Mouse (Mus musculus): Measurements from ENCODE around the gene Med15. TPM values are rescaled to one million over a fixed set of nuclear protein-coding genes. Genes with fewer than 3 reads are reported as not detected.
A peak's percentile ranks its signal among the peaks of the same experiment; 100 is the strongest.

Med15 gene
- polyA plus RNA-seq, 1 experiment from 2014 or later, result 31.6 TPM

DNA sequence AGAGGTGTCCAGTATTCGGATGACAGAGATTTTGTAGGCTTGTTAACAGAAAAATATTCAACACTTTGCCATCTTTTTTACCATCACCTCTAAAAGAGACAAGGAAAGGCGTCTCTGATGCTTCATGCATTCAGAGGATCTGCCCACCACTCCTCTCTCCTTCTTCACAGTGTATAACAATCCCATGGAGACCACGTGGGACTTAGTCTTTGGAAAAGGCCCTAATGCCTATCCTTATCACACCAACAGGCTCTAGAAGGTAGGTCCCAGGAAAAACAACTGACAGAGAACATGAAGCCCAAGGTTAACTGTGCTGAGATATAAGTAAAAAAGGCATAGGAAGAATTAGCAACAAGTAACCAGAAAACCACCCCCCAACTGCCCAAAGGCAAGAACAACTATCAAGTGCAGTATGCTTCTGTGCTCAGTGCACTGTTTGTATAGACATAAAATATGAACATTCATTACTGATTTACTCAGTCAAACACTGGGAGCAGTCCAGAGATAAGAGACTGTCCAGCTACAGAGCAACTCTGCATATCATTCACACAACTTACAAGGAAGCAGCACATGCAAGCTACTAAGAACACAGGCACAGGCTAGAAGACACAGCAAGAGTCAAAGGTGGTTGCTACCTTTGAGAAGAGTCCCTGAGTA lies 32.2 kb downstream of the Med15 start:
- Histone ChIP-seq H3K27me3 (ENCODE audit: control insufficient read depth, insufficient read depth, low read length) (no peaks in the 10 kb centered on the region), H3K27ac (ENCODE audit: low read depth, low read length) (no peak overlapping the region), H3K4me3 (ENCODE audit: low read depth, low read length) (no peak overlapping the region), H3K4me2 (no peak overlapping the region), H3K9me3 (replicated peaks; ENCODE audit: control insufficient read depth, low read length) (no peaks in the 10 kb centered on the region), H3K9ac (ENCODE audit: low read depth, low read length) (no peak overlapping the region), H3K36me3 (ENCODE audit: control insufficient read depth, insufficient read depth, low read length) (peaks cover 13% of the 10 kb centered on the region; the same call in 1 of the 2 replicates), H3K4me1 (ENCODE audit: control insufficient read depth, insufficient read depth, low read length) (no peaks in the 10 kb centered on the region)
- 84% methylated on average over 3 of the region's 3 CpGs for WGBS (ENCODE audit: insufficient replicate concordance)
- ATAC-seq (replicated peaks; ENCODE audit: insufficient number of reproducible peaks, low FRiP score, low TSS enrichment), result no peak

DNA sequence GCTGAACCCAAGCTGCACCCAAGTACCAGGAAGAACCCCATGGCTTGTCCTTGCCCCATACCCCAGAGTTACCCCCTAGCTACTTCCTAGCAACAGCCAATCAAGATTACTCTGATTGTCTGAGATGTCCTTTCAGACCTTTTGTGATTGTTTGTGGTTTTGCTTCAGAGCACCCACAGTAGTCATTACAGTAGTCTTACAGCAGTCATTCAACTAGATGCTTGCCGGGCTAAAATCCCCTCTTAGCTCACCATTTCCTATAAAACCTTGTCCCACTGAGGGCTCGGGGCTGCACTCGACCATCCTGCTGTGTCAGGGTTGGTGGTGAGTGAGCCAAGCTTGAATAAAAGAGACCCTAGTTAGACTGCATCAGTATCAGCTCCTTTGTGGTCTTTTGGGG lies 37.8 kb downstream of the Med15 start:
- H3K4me1 ChIP-seq (ENCODE audit: control insufficient read depth, insufficient read depth, low read length), result no peaks in the 10 kb centered on the region
- no peaks in the 10 kb centered on the region for H3K27me3 ChIP-seq (ENCODE audit: control insufficient read depth, insufficient read depth, low read length)
- H3K4me3 ChIP-seq (ENCODE audit: low read depth, low read length), result no peak overlapping the region
- no peak overlapping the region for H3K9ac ChIP-seq (ENCODE audit: low read depth, low read length)
- H3K9me3 ChIP-seq (replicated peaks; ENCODE audit: control insufficient read depth, low read length), result no peaks in the 10 kb centered on the region
- H3K4me2 ChIP-seq, result no peak overlapping the region
- 82% methylated on average over 3 of the region's 3 CpGs for WGBS (ENCODE audit: insufficient replicate concordance)
- ATAC-seq (replicated peaks; ENCODE audit: insufficient number of reproducible peaks, low FRiP score, low TSS enrichment), result no peak
- H3K36me3 ChIP-seq (ENCODE audit: control insufficient read depth, insufficient read depth, low read length), result peaks cover 16% of the 10 kb centered on the region
- H3K27ac ChIP-seq (ENCODE audit: low read depth, low read length), result no peak overlapping the region

DNA sequence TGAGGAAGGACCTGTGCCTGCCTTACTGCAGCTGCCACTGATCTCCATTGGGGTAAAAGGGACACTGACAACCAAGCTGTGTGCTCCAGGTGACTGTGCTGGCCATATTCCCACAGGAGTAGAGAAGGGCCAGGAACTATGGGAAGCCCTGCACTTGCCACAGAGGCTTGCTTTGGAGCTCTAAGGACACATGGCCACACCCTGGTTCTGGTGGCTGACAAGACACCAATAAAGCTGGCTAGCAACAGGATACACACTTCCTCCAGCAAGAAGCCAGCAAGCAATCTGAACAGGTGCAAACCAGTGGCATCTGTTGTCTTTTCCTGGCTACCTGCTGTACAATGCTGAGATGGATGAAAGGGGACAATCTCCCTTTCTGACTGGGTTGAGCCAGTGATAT lies 62.8 kb downstream of the Med15 start:
- ATAC-seq (replicated peaks; ENCODE audit: insufficient number of reproducible peaks, low FRiP score, low TSS enrichment), result no peak
- Histone ChIP-seq H3K9me3 (replicated peaks; ENCODE audit: control insufficient read depth, low read length) (no peaks in the 10 kb centered on the region), H3K9ac (ENCODE audit: low read depth, low read length) (no peak overlapping the region), H3K27ac (ENCODE audit: low read depth, low read length) (no peak overlapping the region), H3K4me2 (no peak overlapping the region), H3K4me1 (ENCODE audit: control insufficient read depth, insufficient read depth, low read length) (no peaks in the 10 kb centered on the region), H3K4me3 (ENCODE audit: low read depth, low read length) (no peak overlapping the region), H3K36me3 (ENCODE audit: control insufficient read depth, insufficient read depth, low read length) (peaks cover 19% of the 10 kb centered on the region), H3K27me3 (ENCODE audit: control insufficient read depth, insufficient read depth, low read length) (no peaks in the 10 kb centered on the region)

DNA sequence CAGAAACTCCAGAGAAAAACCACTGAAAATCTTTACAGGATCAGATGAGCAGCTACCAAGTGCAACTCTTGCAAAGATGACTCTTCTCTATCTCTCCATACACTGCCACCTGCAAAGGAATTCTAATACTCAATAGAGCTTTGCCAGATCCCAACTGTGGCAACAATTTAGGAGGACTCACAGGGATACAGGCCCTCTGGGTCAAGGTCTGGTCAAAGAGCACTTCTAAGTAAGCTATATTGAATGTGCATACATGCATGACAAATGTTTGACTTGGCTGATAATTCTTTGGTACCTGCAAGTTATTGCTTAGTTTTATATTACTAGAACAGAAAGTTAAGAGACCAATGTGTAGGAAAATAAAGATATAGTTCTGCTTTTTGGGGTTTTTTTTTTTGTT lies 67.1 kb downstream of the Med15 start:
- Histone ChIP-seq H3K9ac (ENCODE audit: low read depth, low read length) (no peak overlapping the region), H3K4me1 (ENCODE audit: control insufficient read depth, insufficient read depth, low read length) (no peaks in the 10 kb centered on the region), H3K4me3 (ENCODE audit: low read depth, low read length) (no peak overlapping the region), H3K9me3 (replicated peaks; ENCODE audit: control insufficient read depth, low read length) (no peaks in the 10 kb centered on the region), H3K36me3 (ENCODE audit: control insufficient read depth, insufficient read depth, low read length) (peaks cover 14% of the 10 kb centered on the region), H3K27me3 (ENCODE audit: control insufficient read depth, insufficient read depth, low read length) (no peaks in the 10 kb centered on the region), H3K4me2 (no peak overlapping the region), H3K27ac (ENCODE audit: low read depth, low read length) (no peak overlapping the region)
- no peak for ATAC-seq (replicated peaks; ENCODE audit: insufficient number of reproducible peaks, low FRiP score, low TSS enrichment)

DNA sequence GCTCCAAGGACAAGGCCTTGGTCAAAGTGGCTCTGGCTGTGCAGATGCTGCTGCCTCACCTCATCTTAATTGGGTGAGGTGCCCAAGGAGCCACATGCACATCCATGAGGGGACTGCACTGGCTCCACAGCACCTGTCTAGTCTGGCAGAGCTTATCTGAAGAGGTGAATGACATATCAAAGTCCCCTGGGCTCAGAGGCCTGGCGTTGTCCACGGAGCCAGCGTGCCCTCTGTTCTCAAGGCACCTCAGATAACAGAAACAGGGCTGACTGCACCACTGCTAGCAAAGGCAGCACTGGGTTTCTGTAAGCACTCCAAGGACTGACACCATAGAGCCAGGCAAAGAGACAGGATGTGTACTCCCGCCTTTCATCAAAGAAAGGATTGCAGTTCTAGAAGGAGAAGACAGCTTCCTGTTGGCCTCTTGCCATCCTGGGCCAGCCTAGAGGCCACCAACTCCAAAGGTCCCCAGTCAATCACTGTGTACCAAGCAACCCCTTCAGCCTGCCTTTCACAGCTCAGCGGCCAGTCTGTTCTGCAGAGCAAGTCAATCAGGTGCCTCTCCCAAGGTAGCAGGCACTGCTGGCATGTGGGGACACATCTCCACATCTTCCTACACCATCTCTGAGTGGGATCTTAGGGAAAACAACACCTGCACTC lies 76.3 kb downstream of the Med15 start:
- ATAC-seq (replicated peaks; ENCODE audit: insufficient number of reproducible peaks, low FRiP score, low TSS enrichment), result no peak

DNA sequence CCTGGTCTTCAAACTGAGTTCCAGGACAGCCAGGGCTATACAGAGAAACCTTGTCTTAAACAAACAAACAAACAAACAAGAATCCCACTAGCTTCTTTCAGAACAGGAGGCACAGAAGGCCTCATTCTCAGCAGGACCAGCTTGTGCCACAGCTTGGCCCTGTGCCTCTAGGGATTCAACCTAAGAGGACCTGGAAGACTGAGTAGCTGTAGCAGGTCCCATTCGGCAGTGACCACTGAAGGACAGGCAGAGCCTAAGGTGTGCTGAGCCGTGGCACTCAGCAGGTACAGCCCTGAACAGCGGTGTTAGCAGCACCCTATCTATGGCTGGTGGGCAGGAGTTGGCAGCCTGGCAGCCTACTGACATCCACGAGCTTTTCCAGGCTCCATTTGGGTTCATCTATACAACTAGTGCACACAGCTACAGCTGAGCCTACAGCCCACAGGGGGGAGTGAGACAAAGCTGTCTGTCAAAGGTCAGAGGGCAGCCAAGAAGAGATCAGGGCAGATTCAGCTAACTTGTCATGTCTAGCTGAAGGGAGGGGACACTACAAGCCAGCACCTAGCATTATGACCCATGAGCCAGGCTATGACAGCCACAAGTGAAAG lies 78.4 kb downstream of the Med15 start:
- Histone ChIP-seq H3K36me3 (ENCODE audit: control insufficient read depth, insufficient read depth, low read length) (peaks cover 37% of the 10 kb centered on the region), H3K27me3 (ENCODE audit: control insufficient read depth, insufficient read depth, low read length) (no peaks in the 10 kb centered on the region)

More for the DNA sequence above, 76.3 kb downstream of the Med15 start:
- no peak overlapping the region for H3K4me3 ChIP-seq (ENCODE audit: low read depth, low read length)
- H3K4me1 ChIP-seq (ENCODE audit: control insufficient read depth, insufficient read depth, low read length), result peaks cover 13% of the 10 kb centered on the region
- H3K9me3 ChIP-seq (replicated peaks; ENCODE audit: control insufficient read depth, low read length), result no peaks in the 10 kb centered on the region
- no peak overlapping the region for H3K9ac ChIP-seq (ENCODE audit: low read depth, low read length)
- peak overlapping the region; percentile 7; the same call in 1 of the 2 replicates for H3K27ac ChIP-seq (ENCODE audit: low read depth, low read length)
- H3K36me3 ChIP-seq (ENCODE audit: control insufficient read depth, insufficient read depth, low read length), result peaks cover 30% of the 10 kb centered on the region
- no peaks in the 10 kb centered on the region for H3K27me3 ChIP-seq (ENCODE audit: control insufficient read depth, insufficient read depth, low read length)
- WGBS (ENCODE audit: insufficient replicate concordance), result 45% methylated on average over 5 of the region's 5 CpGs
- no peak overlapping the region for H3K4me2 ChIP-seq

DNA sequence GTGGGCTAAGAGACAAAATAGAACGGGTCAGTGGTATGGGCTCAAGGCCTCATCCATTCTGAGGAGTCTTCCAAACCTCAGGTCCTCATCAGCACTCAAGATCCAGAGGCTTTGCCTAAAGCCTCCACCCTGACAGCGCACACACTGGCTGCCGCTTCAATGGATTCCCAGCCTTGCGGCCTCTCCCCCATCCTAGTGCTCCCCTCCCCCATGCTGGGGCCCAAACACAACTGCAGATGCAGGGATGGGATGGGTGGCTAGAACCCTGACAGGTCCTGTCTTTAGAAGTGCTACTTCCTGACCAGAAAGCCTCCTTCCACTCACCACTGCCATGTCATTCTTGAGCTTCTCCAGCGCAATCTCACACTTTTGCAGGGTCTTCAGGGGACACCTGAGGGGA lies 79.1 kb downstream of the Med15 start:
- no peak overlapping the region for H3K4me2 ChIP-seq
- no peaks in the 10 kb centered on the region for H3K27me3 ChIP-seq (ENCODE audit: control insufficient read depth, insufficient read depth, low read length)
- 93% methylated on average over 5 of the region's 5 CpGs for WGBS (ENCODE audit: insufficient replicate concordance)
- ATAC-seq (replicated peaks; ENCODE audit: insufficient number of reproducible peaks, low FRiP score, low TSS enrichment), result no peak
- peaks cover 13% of the 10 kb centered on the region for H3K4me1 ChIP-seq (ENCODE audit: control insufficient read depth, insufficient read depth, low read length)
- H3K9me3 ChIP-seq (replicated peaks; ENCODE audit: control insufficient read depth, low read length), result no peaks in the 10 kb centered on the region
- H3K9ac ChIP-seq (ENCODE audit: low read depth, low read length), result no peak overlapping the region
- H3K27ac ChIP-seq (ENCODE audit: low read depth, low read length), result no peak overlapping the region
- no peak overlapping the region for H3K4me3 ChIP-seq (ENCODE audit: low read depth, low read length)
- peaks cover 40% of the 10 kb centered on the region for H3K36me3 ChIP-seq (ENCODE audit: control insufficient read depth, insufficient read depth, low read length)

More for the DNA sequence above, 78.4 kb downstream of the Med15 start:
- Histone ChIP-seq H3K4me3 (ENCODE audit: low read depth, low read length) (no peak overlapping the region), H3K4me1 (ENCODE audit: control insufficient read depth, insufficient read depth, low read length) (peaks cover 13% of the 10 kb centered on the region), H3K27ac (ENCODE audit: low read depth, low read length) (no peak overlapping the region), H3K9me3 (replicated peaks; ENCODE audit: control insufficient read depth, low read length) (no peaks in the 10 kb centered on the region), H3K4me2 (no peak overlapping the region), H3K9ac (ENCODE audit: low read depth, low read length) (no peak overlapping the region)
- 89% methylated on average over 4 of the region's 4 CpGs for WGBS (ENCODE audit: insufficient replicate concordance)
- ATAC-seq (replicated peaks; ENCODE audit: insufficient number of reproducible peaks, low FRiP score, low TSS enrichment), result no peak

DNA sequence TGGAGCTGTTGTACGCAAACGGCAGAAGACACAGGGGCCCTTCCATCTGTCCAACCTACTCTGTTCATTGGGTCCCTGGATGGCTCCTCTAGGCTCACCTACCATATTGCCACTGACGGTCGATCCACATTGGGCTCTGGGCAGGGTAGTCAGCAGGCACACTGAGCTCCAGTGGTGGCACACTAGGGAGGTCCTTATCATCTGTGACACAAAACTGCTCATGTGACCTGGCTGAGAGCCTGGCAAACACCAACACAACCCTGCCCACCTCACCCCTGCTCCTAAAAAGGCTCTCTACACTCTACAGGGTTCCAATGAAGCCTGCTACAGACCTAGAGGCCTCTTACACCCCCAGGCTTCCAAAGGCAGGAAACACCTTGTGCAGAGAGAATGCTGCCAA lies 80.1 kb downstream of the Med15 start:
- no peaks in the 10 kb centered on the region for H3K9me3 ChIP-seq (replicated peaks; ENCODE audit: control insufficient read depth, low read length)
- H3K4me3 ChIP-seq (ENCODE audit: low read depth, low read length), result no peak overlapping the region
- ATAC-seq (replicated peaks; ENCODE audit: insufficient number of reproducible peaks, low FRiP score, low TSS enrichment), result no peak
- no peak overlapping the region for H3K9ac ChIP-seq (ENCODE audit: low read depth, low read length)
- H3K36me3 ChIP-seq (ENCODE audit: control insufficient read depth, insufficient read depth, low read length), result peaks cover 43% of the 10 kb centered on the region
- no peak overlapping the region for H3K27ac ChIP-seq (ENCODE audit: low read depth, low read length)
- WGBS (ENCODE audit: insufficient replicate concordance), result 84% methylated on average over 4 of the region's 4 CpGs
- H3K4me2 ChIP-seq, result no peak overlapping the region
- H3K27me3 ChIP-seq (ENCODE audit: control insufficient read depth, insufficient read depth, low read length), result no peaks in the 10 kb centered on the region
- H3K4me1 ChIP-seq (ENCODE audit: control insufficient read depth, insufficient read depth, low read length), result peaks cover 13% of the 10 kb centered on the region

All from heart, embryonic 11.5 days (tissue).